Mouse (Mus musculus): ENCODE data around the gene Pigr. TPM values are rescaled to one million over a fixed set of nuclear protein-coding genes. Genes with fewer than 3 reads are reported as not detected.
A peak's percentile ranks its signal among the peaks of the same experiment; 100 is the strongest.

The Pigr gene
- polyA plus RNA-seq, 1 experiment from 2014 or later = 0.46 TPM

GRCm38 (mm10) chr1:130821149-130821471, 5.4 kb upstream of the Pigr start:
- peak overlapping the region; percentile 40; the same call in 1 of the 2 replicates for H3K27ac ChIP-seq (replicated peaks)
- H3K4me3 ChIP-seq (ENCODE audit: low read depth, low read length) = no peak overlapping the region
- ATAC-seq (ENCODE audit: low FRiP score, low TSS enrichment) = no peak; the same call in 1 of the 2 replicates
- no peak for TF ChIP-seq EP300 (optimal IDR thresholded peaks at IDR 0.05)
- no peak for TF ChIP-seq CTCF (IDR thresholded peaks at IDR 0.05; ENCODE audit: low read depth)
- no peak overlapping the region for H3K9ac ChIP-seq (ENCODE audit: low read length)
- WGBS = 53% methylated on average over 2 of the region's 2 CpGs
- H3K4me1 ChIP-seq (replicated peaks; ENCODE audit: control insufficient read depth, insufficient read depth) = no peaks in the 10 kb centered on the region
- H3K9me3 ChIP-seq (ENCODE audit: control insufficient read depth, low read length) = no peaks in the 10 kb centered on the region
- no peaks in the 10 kb centered on the region for H3K27me3 ChIP-seq (ENCODE audit: control insufficient read depth, insufficient read depth, low read length)
- no peak overlapping the region for H3K4me2 ChIP-seq (replicated peaks; ENCODE audit: low read depth)
- no peaks in the 10 kb centered on the region for H3K36me3 ChIP-seq (ENCODE audit: control insufficient read depth, insufficient read depth, low read length)
- no peak for DNase-seq (ENCODE audit: low spot score)

GRCm38 (mm10) chr1:130821911-130822625, 4.4 kb upstream of the Pigr start:
- H3K27ac ChIP-seq (replicated peaks) = peak overlapping the region; percentile 40; the same call in 1 of the 2 replicates
- DNase-seq (ENCODE audit: low spot score) (no peak), ATAC-seq (ENCODE audit: low FRiP score, low TSS enrichment) (no peak)
- TF ChIP-seq EP300 (optimal IDR thresholded peaks at IDR 0.05) (no peak), CTCF (IDR thresholded peaks at IDR 0.05; ENCODE audit: low read depth) (no peak)
- WGBS = 50% methylated on average over 9 of the region's 9 CpGs
- no peaks in the 10 kb centered on the region for H3K4me1 ChIP-seq (replicated peaks; ENCODE audit: control insufficient read depth, insufficient read depth)
- no peaks in the 10 kb centered on the region for H3K9me3 ChIP-seq (ENCODE audit: control insufficient read depth, low read length)
- no peak overlapping the region for H3K9ac ChIP-seq (ENCODE audit: low read length)
- no peaks in the 10 kb centered on the region for H3K36me3 ChIP-seq (ENCODE audit: control insufficient read depth, insufficient read depth, low read length)
- no peak overlapping the region for H3K4me2 ChIP-seq (replicated peaks; ENCODE audit: low read depth)
- no peak overlapping the region for H3K4me3 ChIP-seq (ENCODE audit: low read depth, low read length)
- no peaks in the 10 kb centered on the region for H3K27me3 ChIP-seq (ENCODE audit: control insufficient read depth, insufficient read depth, low read length)

- H3K9ac ChIP-seq (ENCODE audit: low read length) = no peak overlapping the region
- DNase-seq (ENCODE audit: low spot score) (no peak), ATAC-seq (ENCODE audit: low FRiP score, low TSS enrichment) (no peak)
- no peak overlapping the region for H3K27ac ChIP-seq (replicated peaks)
- WGBS = 54% methylated on average over 4 of the region's 4 CpGs
- no peaks in the 10 kb centered on the region for H3K9me3 ChIP-seq (ENCODE audit: control insufficient read depth, low read length)
- H3K4me3 ChIP-seq (ENCODE audit: low read depth, low read length) = no peak overlapping the region
- H3K4me1 ChIP-seq (replicated peaks; ENCODE audit: control insufficient read depth, insufficient read depth) = no peaks in the 10 kb centered on the region
- no peak overlapping the region for H3K4me2 ChIP-seq (replicated peaks; ENCODE audit: low read depth)
- no peaks in the 10 kb centered on the region for H3K36me3 ChIP-seq (ENCODE audit: control insufficient read depth, insufficient read depth, low read length)
- TF ChIP-seq CTCF (IDR thresholded peaks at IDR 0.05; ENCODE audit: low read depth) = no peak
- no peak for TF ChIP-seq EP300 (optimal IDR thresholded peaks at IDR 0.05)
- no peaks in the 10 kb centered on the region for H3K27me3 ChIP-seq (ENCODE audit: control insufficient read depth, insufficient read depth, low read length)
Observed at GRCm38 (mm10) chr1:130828656-130829055, 2.2 kb downstream of the Pigr start.

- ATAC-seq (ENCODE audit: low FRiP score, low TSS enrichment) (no peak), DNase-seq (ENCODE audit: low spot score) (no peak)
- Histone ChIP-seq H3K4me2 (replicated peaks; ENCODE audit: low read depth) (no peak overlapping the region), H3K9ac (ENCODE audit: low read length) (no peak overlapping the region), H3K4me1 (replicated peaks; ENCODE audit: control insufficient read depth, insufficient read depth) (no peaks in the 10 kb centered on the region), H3K27me3 (ENCODE audit: control insufficient read depth, insufficient read depth, low read length) (no peaks in the 10 kb centered on the region), H3K4me3 (ENCODE audit: low read depth, low read length) (no peak overlapping the region), H3K27ac (replicated peaks) (no peak overlapping the region), H3K36me3 (ENCODE audit: control insufficient read depth, insufficient read depth, low read length) (no peaks in the 10 kb centered on the region), H3K9me3 (ENCODE audit: control insufficient read depth, low read length) (no peaks in the 10 kb centered on the region)
- 68% methylated on average over 8 of the region's 8 CpGs for WGBS
- TF ChIP-seq EP300 (optimal IDR thresholded peaks at IDR 0.05) = no peak
- TF ChIP-seq CTCF (IDR thresholded peaks at IDR 0.05; ENCODE audit: low read depth) = no peak
Observed at GRCm38 (mm10) chr1:130829906-130830830, 3.7 kb downstream of the Pigr start.

- no peak overlapping the region for H3K27ac ChIP-seq (replicated peaks)
- H3K4me2 ChIP-seq (replicated peaks; ENCODE audit: low read depth) = no peak overlapping the region
- no peaks in the 10 kb centered on the region for H3K36me3 ChIP-seq (ENCODE audit: control insufficient read depth, insufficient read depth, low read length)
- no peaks in the 10 kb centered on the region for H3K4me1 ChIP-seq (replicated peaks; ENCODE audit: control insufficient read depth, insufficient read depth)
- TF ChIP-seq EP300 (optimal IDR thresholded peaks at IDR 0.05) (no peak), CTCF (IDR thresholded peaks at IDR 0.05; ENCODE audit: low read depth) (no peak)
- 64% methylated on average over 5 of the region's 5 CpGs for WGBS
- no peak overlapping the region for H3K4me3 ChIP-seq (ENCODE audit: low read depth, low read length)
- peak; percentile 21 for DNase-seq (ENCODE audit: low spot score)
- H3K9me3 ChIP-seq (ENCODE audit: control insufficient read depth, low read length) = no peaks in the 10 kb centered on the region
- no peak overlapping the region for H3K9ac ChIP-seq (ENCODE audit: low read length)
- H3K27me3 ChIP-seq (ENCODE audit: control insufficient read depth, insufficient read depth, low read length) = no peaks in the 10 kb centered on the region
- ATAC-seq (ENCODE audit: low FRiP score, low TSS enrichment) = peak; percentile 50; the same call in 1 of the 2 replicates
Observed at GRCm38 (mm10) chr1:130832230-130833149, 6.0 kb downstream of the Pigr start.
